Mouse (Mus musculus) lung, adult 2 months (tissue): Measurements from ENCODE around the gene Grm8. TPM values are rescaled to one million over a fixed set of nuclear protein-coding genes. Genes with fewer than 3 reads are reported as not detected.

Experiments
- DNase-seq: peaks from one replicate; pipeline ENCODE4 v3.0.0; 2022
- H3K4me1 ChIP-seq: fragments of 200-500 bp; 2 replicates; pipeline ENCODE4 v1.6.1; 2011; ENCODE audit warnings: low read length; ENCODE audit not compliant: control insufficient read depth, insufficient read depth
- H3K4me3 ChIP-seq: fragments of 200-500 bp; replicated peaks from 2 replicates; pipeline ENCODE3; 2011; ENCODE audit warnings: low read depth, mild to moderate bottlenecking, control low read depth, low read length; ENCODE audit errors: extremely low read depth
- CTCF ChIP-seq: fragments of 200-500 bp; IDR thresholded peaks from 2 replicates; pipeline ENCODE4 v1.5.1; 2011; ENCODE audit warnings: mild to moderate bottlenecking, low read length, control low read depth; ENCODE audit not compliant: insufficient read depth
- POLR2A ChIP-seq: fragments of 200-500 bp; IDR thresholded peaks from 2 replicates; pipeline ENCODE4 v1.6.1; 2011; ENCODE audit warnings: low read depth, mild to moderate bottlenecking, control low read depth, low read length, borderline replicate concordance; ENCODE audit errors: extremely low read depth
- WGBS: fragments of 180-500 bp; shearing (Covaris S2); methylation state at CpG from one replicate; pipeline ENCODE4 v1.1.7; 2018; 5-methylcytosine and 5-hydroxymethylcytosine counted together
- polyA plus RNA-seq: library from polyadenylated mRNA; depleted of rRNA; stranded (reverse); fragments of >200 nt; gene quantifications from 2 replicates; pipeline ENCODE4 v1.2.3, GENCODE M21; 2012

Gene Grm8
- polyA plus RNA-seq, 1 experiment = not detected

GRCm38 (mm10) chr6:27968859-27969258 is 166.1 kb downstream of the Grm8 start:
- WGBS = 80% methylated on average over 2 of the region's 2 CpGs
- TF ChIP-seq POLR2A (no peak), CTCF (no peak)
- H3K4me3 ChIP-seq = no peak overlapping the region

GRCm38 (mm10) chr6:27967037-27967436 is 167.9 kb downstream of the Grm8 start:
- TF ChIP-seq CTCF = no peak
- TF ChIP-seq POLR2A = no peak
- 76% methylated on average over 3 of the region's 3 CpGs for WGBS
- DNase-seq = no peak
- no peak overlapping the region for H3K4me3 ChIP-seq
- H3K4me1 ChIP-seq = no peaks in the 10 kb centered on the region

More at GRCm38 (mm10) chr6:27968859-27969258, 166.1 kb downstream of the Grm8 start:
- H3K4me1 ChIP-seq = no peaks in the 10 kb centered on the region
- no peak for DNase-seq

GRCm38 (mm10) chr6:27965237-27965636 is 169.7 kb downstream of the Grm8 start:
- H3K4me1 ChIP-seq = no peaks in the 10 kb centered on the region
- no peak for DNase-seq
- H3K4me3 ChIP-seq = no peak overlapping the region
- TF ChIP-seq CTCF (no peak), POLR2A (no peak)
- WGBS = 41% methylated on average over 2 of the region's 2 CpGs

- DNase-seq = no peak
- Histone ChIP-seq H3K4me1 (no peaks in the 10 kb centered on the region), H3K4me3 (no peak overlapping the region)
- WGBS = 67% methylated on average over 1 of the region's 1 CpGs
- TF ChIP-seq POLR2A (no peak), CTCF (no peak)
These were observed 171.1 kb downstream of the Grm8 start for GRCm38 (mm10) chr6:27963887-27964286.

GRCm38 (mm10) chr6:27956278-27956857 is 178.6 kb downstream of the Grm8 start:
- Histone ChIP-seq H3K4me1 (no peaks in the 10 kb centered on the region), H3K4me3 (no peak overlapping the region)
- TF ChIP-seq CTCF (no peak), POLR2A (no peak)
- no peak for DNase-seq
- WGBS = 79% methylated on average over 6 of the region's 6 CpGs

- no peak for TF ChIP-seq POLR2A
- TF ChIP-seq CTCF = no peak
- Histone ChIP-seq H3K4me3 (no peak overlapping the region), H3K4me1 (no peaks in the 10 kb centered on the region)
- WGBS = 71% methylated on average over 5 of the region's 5 CpGs
- DNase-seq = no peak
These were observed 183.5 kb downstream of the Grm8 start for GRCm38 (mm10) chr6:27951433-27951832.

- no peak for DNase-seq
- TF ChIP-seq POLR2A (no peak), CTCF (no peak)
- WGBS = 38% methylated on average over 3 of the region's 3 CpGs
- no peaks in the 10 kb centered on the region for H3K4me1 ChIP-seq
- no peak overlapping the region for H3K4me3 ChIP-seq
These were observed 206.9 kb downstream of the Grm8 start for GRCm38 (mm10) chr6:27928058-27928457.

- H3K4me1 ChIP-seq = no peaks in the 10 kb centered on the region
- no peak overlapping the region for H3K4me3 ChIP-seq
- no peak for DNase-seq
- TF ChIP-seq POLR2A = no peak
- TF ChIP-seq CTCF = no peak
- WGBS = 46% methylated on average over 1 of the region's 1 CpGs
These were observed 221.7 kb downstream of the Grm8 start for GRCm38 (mm10) chr6:27913281-27913680.

GRCm38 (mm10) chr6:27904358-27904757 is 230.6 kb downstream of the Grm8 start:
- no peak for DNase-seq
- H3K4me3 ChIP-seq = no peak overlapping the region
- TF ChIP-seq POLR2A (no peak), CTCF (no peak)
- no peaks in the 10 kb centered on the region for H3K4me1 ChIP-seq

- H3K4me1 ChIP-seq = no peaks in the 10 kb centered on the region
- no peak for DNase-seq
- no peak overlapping the region for H3K4me3 ChIP-seq
- 90% methylated on average over 1 of the region's 1 CpGs for WGBS
- TF ChIP-seq CTCF (no peak), POLR2A (no peak)
These were observed 232.8 kb downstream of the Grm8 start for GRCm38 (mm10) chr6:27902224-27902623.

- DNase-seq = no peak
- H3K4me3 ChIP-seq = no peak overlapping the region
- 71% methylated on average over 3 of the region's 3 CpGs for WGBS
- no peaks in the 10 kb centered on the region for H3K4me1 ChIP-seq
- TF ChIP-seq POLR2A (no peak), CTCF (no peak)
These were observed 233.6 kb downstream of the Grm8 start for GRCm38 (mm10) chr6:27901396-27901795.
